Mouse (Mus musculus): ENCODE measurements at regions not wholly inside any gene's neighbourhood (a gene's known extent, or its start where the extent isn't known, plus 50 kb on each side); places are given as distances from the start of the nearest gene placed in this dataset.

DNA sequence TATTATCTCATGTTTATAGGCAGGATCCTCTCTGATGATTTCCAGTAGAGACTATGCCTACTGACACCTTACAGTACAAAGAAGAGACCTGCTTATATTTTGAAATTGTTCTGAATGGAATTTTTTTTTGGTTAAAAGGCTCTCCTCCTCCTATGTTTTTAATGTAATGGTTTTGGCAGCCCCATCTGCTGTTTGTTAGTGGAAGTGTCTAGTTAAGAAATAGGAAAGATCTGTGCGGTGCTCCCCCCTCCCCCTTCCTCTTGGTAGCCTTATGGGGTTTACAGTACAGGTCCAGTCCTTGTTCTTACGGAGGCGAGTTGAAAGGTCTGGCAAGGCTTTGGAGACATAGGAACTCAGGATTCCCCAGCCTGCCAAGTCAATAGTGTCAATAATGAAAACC, 334.0 kb upstream of the Mki67 start:
- DNase-seq, result no peak

DNA sequence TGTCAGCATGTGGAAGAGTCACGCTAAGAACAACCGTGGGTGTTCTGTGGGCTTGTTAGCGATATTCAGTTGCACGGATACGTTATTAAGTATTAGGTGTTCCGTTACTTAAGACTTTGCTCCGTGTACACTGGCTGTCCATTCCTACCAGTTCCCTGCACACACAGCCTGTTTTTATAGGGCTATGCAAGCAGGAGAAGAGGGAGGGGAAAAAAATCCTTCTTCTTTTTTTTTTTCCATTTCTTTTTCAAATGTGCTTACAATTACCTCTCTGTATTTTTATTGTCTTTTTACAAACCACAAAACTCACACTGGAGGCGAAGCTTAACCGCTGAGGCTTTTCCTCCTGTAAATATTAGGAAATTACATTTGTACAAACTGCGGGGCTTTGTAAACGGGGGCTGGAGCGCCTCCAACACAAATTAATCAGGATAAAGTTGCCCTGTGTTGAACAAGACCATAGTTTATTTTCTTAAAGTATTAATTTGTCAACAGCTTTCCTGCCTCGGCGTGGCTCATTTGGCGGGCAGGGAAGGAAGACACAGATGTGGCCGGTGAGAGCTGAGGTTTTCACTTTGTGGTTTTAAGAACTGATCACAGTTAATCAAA, 340.8 kb upstream of the Mki67 start:
- no peak for DNase-seq

DNA sequence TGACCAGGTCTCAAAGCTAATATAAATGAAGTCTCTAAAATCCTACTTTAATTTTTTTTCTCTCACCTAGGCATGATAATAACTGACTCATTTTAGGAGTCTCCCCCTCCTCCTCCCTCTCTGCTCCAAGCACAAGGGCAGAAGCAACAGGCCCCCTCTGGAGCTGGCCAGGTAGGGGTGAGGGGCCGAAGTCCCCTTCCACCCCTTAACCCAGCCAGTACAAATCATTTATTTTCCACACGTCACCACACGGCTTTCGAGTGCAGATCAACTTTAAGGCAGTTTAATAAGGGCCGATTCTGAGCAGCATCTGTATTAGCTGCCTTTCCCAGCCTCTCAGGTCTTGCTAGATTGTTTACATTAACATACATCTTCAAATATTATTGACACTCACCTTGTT, 342.2 kb upstream of the Mki67 start:
- DNase-seq, result no peak

DNA sequence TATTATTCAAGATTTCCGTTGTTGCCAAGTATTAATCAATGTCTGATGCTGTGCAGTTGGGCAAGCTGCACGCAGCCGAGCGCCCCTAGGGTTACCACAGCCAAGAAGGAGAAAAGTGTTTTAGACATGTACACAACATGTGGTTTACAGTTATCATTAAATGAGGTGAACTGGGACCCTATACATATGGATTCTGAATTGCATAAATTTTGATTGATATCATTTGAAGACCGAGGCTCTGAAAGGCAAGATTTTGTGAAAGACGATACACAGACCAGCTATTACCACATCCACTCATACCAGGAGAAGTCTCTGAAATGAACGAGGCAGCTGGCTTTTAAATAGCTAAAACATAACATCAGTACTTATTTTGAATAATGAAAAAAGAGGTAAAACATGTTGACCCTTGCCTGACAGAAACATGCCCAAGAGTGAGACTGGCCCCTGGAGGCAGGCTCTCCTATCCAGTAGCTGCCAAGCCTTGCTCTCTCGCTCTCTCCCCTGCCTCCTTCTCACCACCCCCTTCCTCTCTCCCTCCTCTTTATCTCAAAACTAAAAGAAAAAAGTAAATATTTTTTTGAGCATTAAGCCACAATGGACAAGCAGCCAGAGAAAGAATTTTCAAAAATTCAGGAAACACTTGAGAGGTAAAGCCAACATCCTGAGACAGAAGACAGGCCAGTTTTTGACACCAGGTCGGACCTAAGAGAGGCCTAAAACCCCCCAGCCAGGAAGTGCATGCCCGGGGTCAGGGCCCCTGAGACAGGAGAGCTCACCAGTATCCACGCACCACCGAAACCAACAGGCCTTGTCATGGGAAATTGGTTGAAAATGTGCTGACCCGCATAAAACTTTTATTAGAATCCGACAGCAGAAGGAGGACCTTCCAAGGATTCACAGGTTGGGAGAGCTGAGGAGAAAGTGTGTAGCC, 342.9 kb upstream of the Mki67 start:
- no peak for DNase-seq

DNA sequence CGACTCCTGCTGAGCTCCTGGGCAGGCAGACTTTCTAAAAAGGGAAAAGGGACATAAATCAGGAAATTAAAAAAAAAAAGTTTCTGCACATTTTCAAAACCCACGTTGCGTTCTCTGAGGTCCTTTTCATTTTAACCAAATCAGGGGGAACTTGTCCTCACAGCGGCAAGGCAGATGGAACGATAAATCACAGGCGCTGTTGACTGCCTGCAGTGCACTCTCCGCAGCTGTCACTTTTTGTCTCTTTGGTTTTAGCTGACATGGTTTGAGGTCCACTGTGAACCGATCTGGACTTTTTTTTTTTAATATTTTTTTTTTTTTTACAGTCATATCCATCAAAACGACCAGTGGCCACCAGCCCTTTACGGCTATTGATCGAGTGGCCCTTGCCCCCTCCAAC, 343.7 kb upstream of the Mki67 start:
- DNase-seq, result no peak

DNA sequence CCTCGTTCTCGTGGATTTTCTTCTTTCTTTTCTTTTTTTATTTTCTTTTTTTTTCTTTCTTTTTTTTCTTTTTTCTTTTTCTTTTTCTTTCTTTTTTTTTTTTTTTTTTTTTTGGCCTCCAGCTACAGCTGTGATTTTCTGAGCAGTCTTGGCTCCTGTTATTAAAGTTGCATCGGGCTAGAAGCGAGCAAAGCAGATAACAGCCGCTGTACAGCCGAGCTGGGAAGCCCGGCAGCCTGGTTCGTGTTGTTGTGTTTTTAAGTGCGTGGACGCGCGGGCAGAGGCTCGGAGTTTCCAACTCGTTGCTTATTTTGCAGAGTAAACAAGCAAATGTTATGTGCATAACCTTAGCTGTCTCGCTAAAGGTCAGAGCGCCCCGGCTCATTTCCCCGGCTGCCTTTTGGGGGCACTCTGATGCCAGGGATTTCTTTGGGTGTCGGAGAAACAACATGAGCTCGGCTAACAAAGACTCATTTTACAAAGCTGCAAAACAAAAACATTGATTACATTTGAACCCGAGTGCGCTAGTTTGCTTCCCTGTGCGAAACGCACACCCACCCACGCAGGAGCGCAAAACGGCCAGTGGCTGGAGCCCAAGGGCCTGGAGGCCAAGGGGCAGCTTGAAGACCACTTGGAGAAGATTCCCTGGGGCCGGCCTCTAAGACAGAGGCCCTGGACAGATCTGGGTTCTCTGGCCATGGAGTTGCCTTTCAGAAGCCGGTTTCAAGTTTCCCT, 344.3 kb upstream of the Mki67 start:
- peak; percentile 63 for DNase-seq

DNA sequence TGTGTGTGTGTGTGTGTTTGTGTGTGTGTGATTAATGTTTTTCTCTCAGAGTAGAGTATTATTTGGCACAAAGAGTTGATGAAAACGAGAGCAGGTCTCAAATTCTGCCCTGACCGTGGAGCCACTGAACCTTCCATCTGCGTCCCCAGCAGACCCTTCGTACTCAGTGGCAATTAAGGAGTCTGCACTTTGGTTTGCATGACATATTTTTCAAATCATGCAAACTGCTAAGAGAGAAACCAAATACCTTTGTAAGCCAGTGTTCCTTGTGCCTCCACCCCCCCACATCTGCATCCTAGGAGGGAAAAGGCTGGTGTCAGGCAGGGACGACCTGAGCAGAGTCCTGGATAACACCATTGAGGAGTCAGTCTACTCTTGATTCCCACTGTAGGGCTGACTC, 346.5 kb upstream of the Mki67 start:
- DNase-seq, result no peak

DNA sequence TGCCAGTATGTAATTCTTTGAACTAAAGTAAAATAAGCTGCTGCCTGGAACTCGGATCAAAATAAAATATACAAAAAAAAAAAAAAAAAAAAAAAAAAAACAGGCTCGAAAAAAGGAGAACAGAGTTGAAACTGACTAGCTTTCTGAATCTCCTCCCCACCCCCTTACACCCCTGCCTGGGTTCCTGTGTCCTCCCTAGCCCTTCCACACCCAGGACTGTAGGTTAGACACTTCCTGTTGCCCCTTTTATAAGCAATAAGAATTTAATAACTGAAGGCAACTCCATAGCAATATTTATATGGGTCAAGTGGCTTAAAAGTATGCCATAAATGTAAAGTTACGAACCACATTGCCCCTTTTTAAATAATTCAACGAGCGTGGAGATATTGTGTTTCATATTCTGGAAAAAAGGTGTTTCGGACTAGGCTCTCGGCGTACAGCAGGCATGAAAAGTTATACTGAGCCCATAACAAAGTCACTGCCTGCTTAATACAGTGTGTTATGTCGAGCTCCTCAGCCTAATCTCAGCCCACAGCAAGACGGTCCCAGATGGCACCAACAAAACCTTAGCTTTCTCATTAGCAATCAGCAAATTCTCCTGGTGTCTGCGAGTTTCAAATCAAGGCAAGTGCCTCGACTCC, 349.0 kb upstream of the Mki67 start:
- DNase-seq, result no peak

DNA sequence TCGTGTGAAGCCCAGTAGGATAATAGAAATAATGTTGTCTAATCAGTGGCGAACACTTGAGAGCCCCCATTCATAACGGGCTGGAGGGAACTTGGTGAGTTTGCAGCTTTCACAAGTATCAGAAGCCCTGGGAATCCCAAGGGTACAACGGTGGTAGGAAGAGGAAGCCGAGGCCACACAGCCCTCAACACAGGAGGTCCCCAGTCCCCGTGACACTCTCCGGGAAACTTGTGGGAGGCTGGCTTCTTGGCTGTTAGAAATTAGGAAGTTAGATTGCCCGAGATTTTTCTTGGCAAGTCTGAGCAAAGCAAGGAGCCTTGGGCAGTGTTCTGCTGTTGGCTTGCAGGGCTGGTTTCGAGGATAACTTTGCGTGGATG, 349.5 kb upstream of the Mki67 start:
- no peak for DNase-seq

DNA sequence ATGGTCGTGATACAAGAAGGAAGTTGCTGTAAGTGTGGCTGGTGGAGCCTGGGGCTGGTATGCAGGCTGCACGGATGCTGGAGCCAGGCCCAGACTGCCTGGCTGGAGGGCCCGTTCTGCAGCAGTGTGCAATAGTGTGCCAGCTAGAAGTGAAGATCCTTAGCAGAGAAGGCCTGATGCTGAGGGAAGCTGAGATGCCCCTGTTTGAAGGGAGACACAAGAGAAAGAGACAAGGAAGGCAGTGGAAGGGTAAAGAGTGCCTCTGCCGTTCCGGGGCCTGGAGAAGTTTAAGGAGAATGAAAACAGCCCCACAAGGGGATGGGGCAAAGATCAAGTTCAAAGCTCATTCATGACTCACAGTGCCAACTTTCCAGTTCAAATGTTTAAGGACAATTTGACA, 354.7 kb upstream of the Mki67 start:
- DNase-seq, result no peak

DNA sequence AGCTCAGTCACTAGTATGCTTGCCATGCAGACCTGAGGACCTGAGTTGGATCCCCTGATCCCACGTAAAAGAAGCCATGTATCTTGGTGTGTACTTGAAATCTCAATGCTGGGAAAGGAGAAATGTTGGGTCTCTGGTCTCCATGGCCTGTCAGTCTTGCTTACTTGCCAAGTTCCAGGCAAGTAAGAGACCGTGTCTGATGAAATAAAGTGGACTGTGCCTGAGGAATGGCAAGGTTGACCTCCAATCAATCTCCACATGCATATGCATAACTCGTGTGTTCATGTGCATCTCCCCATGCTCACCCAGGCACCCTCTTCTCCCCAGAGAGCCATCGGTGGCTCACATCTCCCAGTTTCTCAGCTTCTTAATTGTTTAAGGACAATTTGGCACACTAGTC, 355.2 kb upstream of the Mki67 start:
- no peak for DNase-seq

DNA sequence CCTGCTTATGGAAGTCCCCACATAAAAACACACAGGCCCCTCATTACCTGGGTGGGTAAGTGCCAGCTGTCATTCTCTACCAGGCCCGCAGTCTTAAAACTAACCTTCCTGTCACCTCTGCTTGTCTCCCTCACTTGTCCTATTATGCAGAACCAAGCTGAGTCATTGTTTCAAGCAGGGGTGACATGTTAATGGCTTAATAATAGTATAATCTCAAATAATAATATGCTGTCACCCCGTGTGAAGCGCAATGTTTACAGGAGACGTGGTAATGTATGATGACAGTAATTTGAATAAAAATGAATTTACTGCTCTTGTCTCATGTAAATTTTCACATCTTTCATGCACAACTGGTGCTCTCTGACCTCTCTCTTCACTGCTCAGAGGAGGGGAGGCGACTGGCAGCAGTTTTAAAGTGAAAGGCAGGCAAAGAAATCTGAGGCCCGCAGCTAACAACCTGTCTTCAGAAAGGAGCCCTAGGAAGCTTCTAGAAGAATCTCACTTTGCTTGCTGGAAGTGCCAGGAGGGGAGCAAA, 357.2 kb upstream of the Mki67 start:
- DNase-seq, result no peak

DNA sequence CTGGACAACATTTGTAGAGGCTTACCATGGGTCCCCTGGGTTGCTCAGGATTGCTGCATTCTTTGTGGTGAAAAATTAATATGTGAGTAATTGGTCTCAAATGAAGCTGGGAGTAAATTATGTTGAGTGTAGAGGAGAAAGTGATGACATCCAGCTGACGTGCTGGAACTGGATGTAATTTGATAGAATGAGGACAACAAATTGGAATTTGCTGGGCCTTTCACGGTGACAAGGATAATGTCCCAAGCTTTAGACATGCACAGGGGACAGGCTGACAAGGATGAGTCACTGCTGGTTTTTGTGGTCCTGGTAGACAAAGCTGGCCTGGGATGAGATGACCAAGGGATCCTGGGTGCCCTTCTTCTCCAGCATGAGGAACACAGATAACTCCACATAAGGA, 357.9 kb upstream of the Mki67 start:
- DNase-seq, result no peak

DNA sequence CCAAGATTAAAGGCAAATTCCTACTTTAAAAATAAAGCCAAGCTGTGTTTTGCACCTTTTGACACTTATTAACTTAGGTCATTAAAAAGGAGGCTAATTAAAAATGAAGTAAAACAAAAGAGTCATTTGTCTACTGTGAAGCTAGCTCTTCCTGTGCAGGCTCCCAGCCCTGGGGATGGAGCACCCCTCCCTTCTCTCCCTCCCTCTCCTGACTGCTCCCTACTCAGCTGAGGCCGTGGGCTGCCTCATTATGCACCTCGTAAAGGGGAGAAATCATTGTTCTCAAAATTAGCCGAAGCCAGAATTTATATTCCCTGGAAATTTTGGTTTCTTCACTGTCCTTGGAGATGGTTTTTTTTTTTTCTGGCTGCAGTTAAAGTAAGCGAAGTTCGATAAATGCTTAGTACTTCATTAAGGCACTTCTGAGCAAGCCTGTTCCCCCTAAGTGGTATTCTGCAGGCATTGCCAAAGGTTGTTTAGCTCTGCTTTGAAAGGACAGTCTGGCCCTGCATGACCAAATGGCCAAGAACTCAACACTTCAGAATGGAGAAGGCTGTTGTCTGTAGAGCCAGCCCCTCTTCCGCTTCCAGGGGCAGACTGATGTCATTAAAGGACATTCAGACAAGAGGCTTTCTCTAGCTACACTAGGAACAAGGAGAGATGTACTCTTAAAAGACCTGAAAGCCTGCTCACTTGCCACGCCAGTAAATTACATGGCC, 365.5 kb upstream of the Mki67 start:
- peak; percentile 9 for DNase-seq

DNA sequence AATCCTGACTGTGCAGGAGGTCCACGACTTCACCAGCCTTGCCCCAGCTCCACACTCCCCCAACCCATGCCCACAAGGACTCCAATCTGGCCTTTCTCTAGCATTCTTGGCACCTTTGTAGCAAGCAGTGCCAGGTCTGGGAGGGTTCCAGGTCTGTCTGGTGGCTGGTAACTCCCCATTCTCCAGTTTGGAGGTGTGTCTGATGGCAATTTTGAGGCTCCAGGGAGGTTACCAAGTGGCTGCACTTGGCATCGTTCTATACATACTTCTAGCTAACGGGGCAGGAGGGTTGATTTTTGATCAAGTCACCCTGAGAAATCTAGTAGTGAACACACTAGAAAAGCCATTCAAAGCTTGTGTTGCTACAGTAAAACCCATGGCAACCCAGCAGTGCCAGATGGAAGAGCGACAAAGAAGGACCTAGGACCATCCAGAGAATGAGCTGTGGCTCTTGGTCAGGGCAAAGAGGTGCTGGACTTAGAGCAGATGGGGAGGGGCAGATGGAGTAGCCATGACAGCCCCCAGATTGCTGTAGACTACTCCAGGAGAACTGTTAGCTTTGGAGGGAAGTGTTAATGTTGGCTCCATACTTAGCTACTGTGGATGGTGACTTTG, 366.2 kb upstream of the Mki67 start:
- peak; percentile 21 for DNase-seq

DNA sequence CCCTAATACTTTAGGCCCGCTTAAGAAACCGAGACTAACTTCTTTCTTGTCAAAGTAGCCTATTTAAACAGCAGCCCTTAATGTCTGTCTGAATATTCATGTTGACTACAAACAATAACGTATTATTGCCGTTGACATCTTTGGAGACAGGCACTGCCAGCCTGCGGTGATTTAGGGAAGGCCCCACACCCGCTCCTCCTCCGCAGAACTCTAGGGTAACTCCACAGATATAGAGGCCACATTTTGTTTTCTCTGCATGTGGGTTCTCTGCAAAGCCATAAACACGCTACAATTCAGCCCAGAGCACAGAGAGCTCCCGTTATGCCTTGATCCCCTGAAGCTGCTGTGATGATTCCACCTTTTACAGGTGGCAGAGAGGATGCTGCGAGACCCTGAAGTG, 366.8 kb upstream of the Mki67 start:
- peak; percentile 7 for DNase-seq

DNA sequence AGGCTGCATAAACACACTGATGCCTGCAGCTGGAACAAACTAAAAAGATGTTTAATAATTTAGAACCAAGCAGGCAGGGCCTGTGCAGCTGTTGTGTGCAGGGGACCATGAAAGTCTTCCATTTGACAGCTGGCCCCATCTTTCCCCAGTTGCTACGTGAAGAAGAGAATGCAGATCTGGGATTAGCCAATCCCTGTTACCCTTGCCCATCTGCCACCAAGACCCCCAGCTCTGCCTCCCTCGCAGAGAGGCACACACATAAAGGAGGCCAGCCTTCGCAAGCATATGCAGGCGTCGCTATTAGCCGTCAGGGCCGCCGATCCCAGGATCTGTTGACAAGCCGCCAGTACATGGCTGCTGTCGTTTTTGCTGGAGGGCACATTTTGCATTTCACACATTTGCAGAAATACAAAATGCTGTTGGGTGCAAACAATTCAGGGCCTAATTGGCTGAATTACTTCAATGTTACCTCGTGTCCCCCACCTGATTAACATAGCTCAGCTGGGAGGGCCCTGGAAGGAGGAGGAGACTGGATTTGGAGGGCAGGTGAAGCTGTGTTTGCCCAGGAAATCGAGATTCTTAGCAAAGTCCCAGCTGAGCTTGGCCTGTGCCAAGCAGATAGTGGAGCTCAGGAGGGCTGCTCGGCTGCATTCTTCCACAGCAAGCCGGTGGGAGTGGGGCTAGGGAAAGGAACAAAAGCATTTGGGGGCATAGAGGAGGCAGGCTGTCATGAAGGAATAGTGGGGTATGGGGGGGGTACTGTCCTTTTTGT, 367.6 kb upstream of the Mki67 start:
- no peak for DNase-seq

DNA sequence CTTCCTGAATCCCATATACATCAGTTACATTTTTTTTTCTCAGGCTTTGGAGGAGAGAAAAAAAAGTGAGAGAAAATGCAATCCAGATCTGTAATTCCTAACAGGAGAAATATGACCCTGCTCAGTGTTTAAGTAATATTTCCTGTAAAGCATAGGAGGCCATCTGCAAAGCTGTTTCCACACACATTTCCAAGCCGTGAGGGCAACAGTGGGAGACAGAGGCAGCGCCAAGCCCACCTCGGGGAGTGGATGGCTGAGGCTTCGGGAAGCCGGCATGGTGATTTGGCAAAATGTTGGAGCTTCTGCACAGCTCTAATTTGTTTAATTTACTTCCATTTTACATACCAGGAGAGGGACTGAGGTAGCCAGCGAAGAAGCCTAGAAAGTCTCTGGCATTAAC, 372.6 kb upstream of the Mki67 start:
- no peak for DNase-seq

DNA sequence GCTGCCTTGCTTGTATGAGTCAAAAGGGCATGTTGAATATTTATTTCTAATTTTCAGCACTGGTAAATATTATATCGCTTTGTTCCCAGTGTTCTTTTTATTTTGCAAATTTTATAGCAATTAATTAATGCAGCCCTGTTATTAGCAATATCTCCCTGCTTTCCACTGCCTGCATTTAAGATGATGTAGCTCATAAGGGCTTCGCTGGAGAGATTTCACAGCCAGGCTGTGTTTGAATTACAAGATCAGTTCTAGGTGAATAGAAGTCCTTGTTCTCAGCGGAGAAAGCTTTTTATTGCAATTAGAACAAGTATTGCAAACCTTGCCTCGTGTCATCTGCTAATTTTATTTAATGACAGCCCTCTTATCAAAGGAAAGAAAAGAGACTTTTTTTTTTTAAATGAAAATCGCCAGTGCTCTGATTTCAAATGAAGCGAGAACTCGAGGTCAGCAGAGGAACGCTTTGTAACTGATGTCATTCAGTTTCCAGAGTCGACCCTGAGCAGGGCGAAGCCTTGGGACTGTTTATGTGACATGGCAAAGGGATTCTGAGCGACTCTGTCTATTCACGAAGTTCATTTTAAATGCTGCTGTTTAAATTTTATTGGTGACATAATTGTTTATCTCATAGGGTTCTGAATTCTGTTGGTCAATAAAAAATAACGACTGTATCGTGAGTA, 378.7 kb upstream of the Mki67 start:
- DNase-seq, result no peak

DNA sequence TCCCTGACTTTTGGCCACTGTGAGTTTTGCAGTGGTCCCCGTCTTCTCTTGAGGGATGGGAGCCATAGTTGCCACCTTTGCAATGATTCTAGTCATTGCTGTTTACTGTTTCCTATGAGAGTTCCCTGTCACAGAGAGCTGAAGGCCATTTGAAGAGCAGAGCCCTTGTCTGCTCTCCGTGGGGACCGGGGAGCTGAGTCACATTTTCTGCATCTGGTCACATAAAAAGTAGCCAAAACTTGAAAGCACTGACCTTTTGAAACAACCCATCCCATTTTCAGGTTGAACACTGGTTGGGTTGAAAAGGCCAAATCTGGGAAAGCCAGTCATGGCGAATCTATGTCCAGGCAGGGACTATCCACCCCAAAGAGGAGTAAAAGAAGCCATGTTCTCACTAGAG, 387.9 kb upstream of the Mki67 start:
- no peak for DNase-seq

DNA sequence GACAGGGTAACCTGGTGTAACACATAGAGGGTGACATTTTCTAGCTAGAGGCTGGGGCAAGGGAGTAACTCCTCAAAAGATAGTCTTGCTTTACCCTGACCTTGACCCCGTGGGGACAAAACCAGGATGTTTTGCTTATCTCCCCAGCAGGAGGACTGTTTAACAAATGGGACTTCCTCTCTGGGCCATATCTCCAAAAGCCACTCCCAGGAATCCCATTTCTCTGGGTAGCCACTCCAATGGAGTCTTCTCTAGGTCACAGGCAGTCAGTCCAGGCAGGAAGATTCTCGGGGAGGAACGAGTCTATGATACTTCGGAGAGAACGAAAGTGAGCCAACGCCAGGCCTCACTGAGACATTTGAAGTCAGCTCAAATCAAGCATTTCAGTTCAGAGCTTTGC, 396.0 kb upstream of the Mki67 start:
- DNase-seq, result no peak

Data from right cerebral cortex, adult 18-20 months (tissue).